Mouse (Mus musculus) midbrain, embryonic 16.5 days (tissue): ENCODE measurements around the gene Enpp1. TPM values are rescaled to one million over a fixed set of nuclear protein-coding genes. Genes with fewer than 3 reads are reported as not detected.

Experiments
- ATAC-seq: fragments of 200-750 bp; cut with Nextera tagmentation; 2 replicates; pipeline ENCODE4 v1.8.0; 2017; ENCODE audit warnings: moderate TSS enrichment
- H3K27ac ChIP-seq: fragments of 300-500 bp; sonication (generic); 2 replicates; pipeline ENCODE4 v1.5.1; 2014; ENCODE audit warnings: mild to moderate bottlenecking, low read length, mixed read lengths
- H3K27me3 ChIP-seq: fragments of 300-500 bp; sonication (generic); 2 replicates; pipeline ENCODE4 v1.6.1; 2014; ENCODE audit warnings: low read depth, low read length, mixed read lengths; ENCODE audit not compliant: control insufficient read depth, insufficient read depth
- H3K36me3 ChIP-seq: fragments of 300-500 bp; sonication (generic); 2 replicates; pipeline ENCODE4 v1.6.1; 2014; ENCODE audit warnings: mild to moderate bottlenecking, low read length, moderate library complexity, mixed read lengths; ENCODE audit not compliant: control insufficient read depth, insufficient read depth
- H3K4me1 ChIP-seq: fragments of 300-500 bp; sonication (generic); 2 replicates; pipeline ENCODE4 v1.6.1; 2014; ENCODE audit warnings: mild to moderate bottlenecking, low read length, mixed read lengths; ENCODE audit not compliant: control insufficient read depth, insufficient read depth
- H3K4me2 ChIP-seq: fragments of 300-500 bp; sonication (generic); 2 replicates; pipeline ENCODE4 v1.6.1; 2014; ENCODE audit warnings: mild to moderate bottlenecking, low read length, mixed read lengths
- H3K4me3 ChIP-seq: fragments of 300-500 bp; sonication (generic); 2 replicates; pipeline ENCODE4 v1.5.1; 2014; ENCODE audit warnings: low read depth, mild to moderate bottlenecking, low read length, moderate library complexity, mixed read lengths
- H3K9ac ChIP-seq: fragments of 300-500 bp; sonication (generic); 2 replicates; pipeline ENCODE4 v1.6.1; 2014; ENCODE audit warnings: low read depth, low read length, mixed read lengths
- H3K9me3 ChIP-seq: fragments of 300-500 bp; sonication (generic); replicated peaks from 2 replicates; pipeline ENCODE4 v1.6.1; 2014; ENCODE audit warnings: mild to moderate bottlenecking, low read length, mixed read lengths; ENCODE audit not compliant: control insufficient read depth, poor library complexity, severe bottlenecking
- WGBS: fragments of 180-500 bp; shearing (Covaris S2); extraction: QIAGEN DNeasy Blood & Tissue Kit; methylation state at CpG from one replicate; pipeline ENCODE4 v1.1.7; 2014; 5-methylcytosine and 5-hydroxymethylcytosine counted together
- polyA plus RNA-seq: library from polyadenylated mRNA; unstranded; fragments of >200 nt; fragmentation: Nextera tagmentation; extraction: Ambion mirVana; gene quantifications from 2 replicates; pipeline ENCODE4 v1.2.1, GENCODE M21; 2015

Enpp1 gene
- polyA plus RNA-seq, 1 experiment from 2014 or later, result 3.3 TPM

DNA sequence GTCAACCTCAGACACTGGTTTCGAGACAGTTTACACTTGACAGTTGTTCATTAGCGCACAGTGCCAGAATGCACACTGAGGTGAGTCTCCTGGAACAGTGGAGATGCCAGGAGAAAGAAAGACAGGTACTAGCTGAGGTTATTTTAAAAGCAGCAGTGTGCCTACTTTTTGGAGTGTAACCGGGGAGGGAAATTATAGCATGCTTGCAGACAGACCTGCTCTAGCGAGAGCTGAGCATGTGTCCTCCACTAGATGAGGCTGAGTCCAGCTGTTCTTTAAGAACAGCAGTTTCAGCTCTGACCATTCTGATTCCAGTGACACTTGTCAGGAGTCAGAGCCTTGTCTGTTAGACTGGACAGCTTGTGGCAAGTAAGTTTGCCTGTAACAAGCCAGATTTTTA, 114.2 kb downstream of the Enpp1 start:
- no peak overlapping the region for H3K27ac ChIP-seq

GRCm38 (mm10) chr10:24596869-24597339, 115.1 kb downstream of the Enpp1 start:
- no peak for ATAC-seq

More for the DNA sequence above, 114.2 kb downstream of the Enpp1 start:
- Histone ChIP-seq H3K36me3 (no peaks in the 10 kb centered on the region), H3K4me3 (no peak overlapping the region), H3K9me3 (no peaks in the 10 kb centered on the region), H3K4me1 (0 out of 2 replicates have a peak, but pooled peaks cover 7% of the 10 kb centered on the region), H3K4me2 (no peak overlapping the region), H3K9ac (no peak overlapping the region), H3K27me3 (no peaks in the 10 kb centered on the region; the same call in 1 of the 2 replicates)
- no peak for ATAC-seq
- 83% methylated on average over 4 of the region's 4 CpGs for WGBS

GRCm38 (mm10) chr10:24596003-24596868, 115.7 kb downstream of the Enpp1 start:
- Histone ChIP-seq H3K9me3 (no peaks in the 10 kb centered on the region), H3K36me3 (no peaks in the 10 kb centered on the region), H3K9ac (peak overlapping the region; percentile 77), H3K27ac (no peak overlapping the region; the same call in 1 of the 2 replicates), H3K4me3 (peak overlapping the region; percentile 74), H3K27me3 (no peaks in the 10 kb centered on the region; the same call in 1 of the 2 replicates), H3K4me2 (peak overlapping the region; percentile 87), H3K4me1 (0 out of 2 replicates have a peak, but pooled peaks cover 7% of the 10 kb centered on the region)
- 12% methylated on average over 31 of the region's 31 CpGs for WGBS
- ATAC-seq, result peak; percentile 49

More at GRCm38 (mm10) chr10:24596869-24597339, 115.1 kb downstream of the Enpp1 start:
- H3K9ac ChIP-seq, result no peak overlapping the region
- H3K4me2 ChIP-seq, result no peak overlapping the region
- 0 out of 2 replicates have a peak, but pooled peaks cover 7% of the 10 kb centered on the region for H3K4me1 ChIP-seq
- H3K27ac ChIP-seq, result no peak overlapping the region
- H3K36me3 ChIP-seq, result no peaks in the 10 kb centered on the region
- H3K4me3 ChIP-seq, result no peak overlapping the region
- WGBS, result 61% methylated on average over 7 of the region's 7 CpGs
- H3K27me3 ChIP-seq, result no peaks in the 10 kb centered on the region; the same call in 1 of the 2 replicates
- H3K9me3 ChIP-seq, result no peaks in the 10 kb centered on the region

- under 1% methylated on average over 53 of the region's 53 CpGs for WGBS
- H3K4me1 ChIP-seq, result 0 out of 2 replicates have a peak, but pooled peaks cover 7% of the 10 kb centered on the region
- ATAC-seq, result peak; percentile 97
Observed at GRCm38 (mm10) chr10:24595250-24596002, 116.5 kb downstream of the Enpp1 start, which contains the start of gene Ccn2. TSS of gene Ccn2 (plus strand) at chr10:24595442.

DNA sequence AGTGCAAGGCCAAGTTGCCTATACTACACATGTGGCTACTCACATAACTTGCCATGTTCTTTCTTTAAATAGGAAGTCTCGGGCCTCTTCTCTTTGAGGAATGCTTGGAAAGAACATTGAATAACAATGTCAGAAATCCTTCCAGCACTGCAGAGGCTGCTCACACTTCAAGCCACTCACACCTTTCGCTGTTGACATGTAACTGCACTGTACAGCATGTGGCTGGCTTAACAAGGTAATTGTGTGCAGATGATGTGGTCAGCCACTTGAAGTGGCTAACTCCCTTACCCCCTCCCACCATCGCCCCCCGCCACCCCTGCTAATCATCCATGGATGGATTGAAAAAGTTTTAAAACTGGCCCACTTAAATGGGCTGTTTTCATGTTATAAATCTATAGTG, 118.4 kb downstream of the Enpp1 start:
- 77% methylated on average over 4 of the region's 4 CpGs for WGBS
- no peak overlapping the region for H3K4me3 ChIP-seq
- H3K4me2 ChIP-seq, result no peak overlapping the region
- no peak overlapping the region for H3K9ac ChIP-seq
- H3K9me3 ChIP-seq, result no peaks in the 10 kb centered on the region
- H3K27me3 ChIP-seq, result no peaks in the 10 kb centered on the region; the same call in 1 of the 2 replicates
- H3K27ac ChIP-seq, result no peak overlapping the region
- H3K4me1 ChIP-seq, result 0 out of 2 replicates have a peak, but pooled peaks cover 7% of the 10 kb centered on the region
- H3K36me3 ChIP-seq, result no peaks in the 10 kb centered on the region
- no peak for ATAC-seq

More at GRCm38 (mm10) chr10:24595250-24596002, 116.5 kb downstream of the Enpp1 start, which contains the start of gene Ccn2:
- Histone ChIP-seq H3K27me3 (no peaks in the 10 kb centered on the region; the same call in 1 of the 2 replicates), H3K9me3 (no peaks in the 10 kb centered on the region), H3K27ac (peak within 1 kb of the TSS; percentile 60), H3K9ac (peak within 1 kb of the TSS; percentile 77), H3K4me2 (peak within 1 kb of the TSS; percentile 87), H3K4me3 (peak within 1 kb of the TSS; percentile 74), H3K36me3 (no peaks in the 10 kb centered on the region)

DNA sequence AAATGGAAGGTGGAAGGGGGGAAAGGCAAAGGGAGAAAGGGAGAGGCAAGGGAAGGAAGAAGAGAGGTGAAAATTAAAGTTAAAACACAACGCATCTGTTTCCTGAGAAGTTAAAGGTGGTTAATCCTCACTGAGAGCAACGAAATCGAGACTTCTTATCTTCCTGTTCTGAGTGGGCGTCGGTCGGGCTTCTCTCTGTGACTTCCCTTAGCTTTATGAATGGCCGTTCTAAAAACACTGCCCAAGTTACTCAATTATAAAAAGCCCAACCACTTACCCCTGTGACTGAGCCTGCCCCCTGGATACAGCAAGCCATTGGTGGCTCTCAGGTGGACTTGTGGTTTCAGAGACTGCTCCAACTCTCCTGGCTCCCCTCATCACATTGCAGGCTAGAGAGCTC, 119.0 kb downstream of the Enpp1 start:
- no peaks in the 10 kb centered on the region for H3K36me3 ChIP-seq
- no peak for ATAC-seq
- H3K4me2 ChIP-seq, result no peak overlapping the region
- no peak overlapping the region for H3K4me3 ChIP-seq
- H3K27ac ChIP-seq, result no peak overlapping the region
- H3K4me1 ChIP-seq, result 0 out of 2 replicates have a peak, but pooled peaks cover 7% of the 10 kb centered on the region
- no peak overlapping the region for H3K9ac ChIP-seq
- WGBS, result 82% methylated on average over 7 of the region's 7 CpGs
- H3K27me3 ChIP-seq, result no peaks in the 10 kb centered on the region; the same call in 1 of the 2 replicates
- no peaks in the 10 kb centered on the region for H3K9me3 ChIP-seq

DNA sequence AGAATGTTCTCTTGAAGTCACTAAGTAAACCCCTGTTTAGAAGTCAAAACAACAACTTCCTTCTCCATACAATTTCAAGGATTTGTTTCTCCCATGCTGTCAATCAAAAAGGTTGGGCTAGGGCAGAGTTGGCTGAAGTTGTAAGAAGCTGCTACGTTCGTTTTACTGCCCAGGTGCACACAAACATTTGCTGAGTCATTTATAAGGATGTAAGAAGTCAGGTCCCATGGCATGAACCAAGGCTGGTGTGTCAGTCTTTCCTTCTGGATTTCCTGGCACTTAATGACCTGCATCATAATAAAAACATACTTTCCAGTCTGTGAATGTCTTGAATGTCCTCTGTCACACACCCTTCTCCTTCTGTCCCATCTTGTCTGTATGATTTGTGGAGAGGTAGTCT, 119.6 kb downstream of the Enpp1 start:
- H3K27me3 ChIP-seq, result no peaks in the 10 kb centered on the region; the same call in 1 of the 2 replicates
- WGBS, result 86% methylated on average over 2 of the region's 2 CpGs
- no peak overlapping the region for H3K4me3 ChIP-seq
- H3K27ac ChIP-seq, result no peak overlapping the region
- H3K9me3 ChIP-seq, result no peaks in the 10 kb centered on the region
- H3K9ac ChIP-seq, result no peak overlapping the region
- 0 out of 2 replicates have a peak, but pooled peaks cover 7% of the 10 kb centered on the region for H3K4me1 ChIP-seq
- H3K4me2 ChIP-seq, result no peak overlapping the region
- H3K36me3 ChIP-seq, result no peaks in the 10 kb centered on the region
- ATAC-seq, result no peak

GRCm38 (mm10) chr10:24591741-24592140, 120.2 kb downstream of the Enpp1 start:
- Histone ChIP-seq H3K9me3 (no peaks in the 10 kb centered on the region), H3K4me2 (no peak overlapping the region), H3K4me1 (0 out of 2 replicates have a peak, but pooled peaks cover 7% of the 10 kb centered on the region), H3K9ac (no peak overlapping the region), H3K27ac (no peak overlapping the region), H3K27me3 (no peaks in the 10 kb centered on the region; the same call in 1 of the 2 replicates), H3K36me3 (no peaks in the 10 kb centered on the region), H3K4me3 (no peak overlapping the region)
- WGBS, result 66% methylated on average over 5 of the region's 5 CpGs
- no peak for ATAC-seq
